In genomic region chr4:57783391-57783770, GRCm38 (mm10) we compare ENCODE assay signal across 8 mouse cellular contexts.
DNase-seq lines count a peak whose midpoint lies in the region; ATAC-seq and TF ChIP-seq lines count a peak whose summit lies in the region.

No protein-coding gene starts in this region.

- peaks cover 32% of the 10 kb centered on the region for H3K4me1 ChIP-seq in heart, embryonic 11.5 days (ENCODE audit: control insufficient read depth, insufficient read depth, low read length)
- H3K4me1 ChIP-seq in hindbrain, embryonic 16.5 days (ENCODE audit: control insufficient read depth, insufficient read depth, low read depth, low read length), result peaks cover 14% of the 10 kb centered on the region

- H3K36me3 ChIP-seq in heart, embryonic 11.5 days (ENCODE audit: control insufficient read depth, insufficient read depth, low read length), result no peaks in the 10 kb centered on the region
- no peaks in the 10 kb centered on the region for H3K36me3 ChIP-seq in hindbrain, embryonic 16.5 days (ENCODE audit: control insufficient read depth, insufficient read depth, low read length)
- no peaks in the 10 kb centered on the region for H3K36me3 ChIP-seq in myocyte (ENCODE audit: control insufficient read depth, insufficient read depth)

- no peaks in the 10 kb centered on the region for H3K27me3 ChIP-seq in heart, embryonic 11.5 days (ENCODE audit: control insufficient read depth, insufficient read depth, low read length)
- no peaks in the 10 kb centered on the region for H3K27me3 ChIP-seq in hindbrain, embryonic 16.5 days (replicated peaks; ENCODE audit: control insufficient read depth, insufficient read depth, low read length)
- no peaks in the 10 kb centered on the region for H3K27me3 ChIP-seq in myocyte (ENCODE audit: control insufficient read depth, insufficient read depth, insufficient read length)

- no peak for ATAC-seq in heart, embryonic 11.5 days (replicated peaks; ENCODE audit: insufficient number of reproducible peaks, low FRiP score, low TSS enrichment)
- no peak for ATAC-seq in hindbrain, embryonic 16.5 days
- ATAC-seq in activated CD4-positive, CD25-positive, alpha-beta regulatory T cell, adult 4 months, result no peak

- H3ac ChIP-seq in myocyte (ENCODE audit: control insufficient read depth, insufficient read length), result no peak overlapping the region

- no peak for DNase-seq in heart, postnatal 10 days
- peak; percentile 9 for DNase-seq in T-cell, adult 2 months (ENCODE audit: low spot score)
- DNase-seq in layer of hippocampus, adult 18-20 months (ENCODE audit: low spot score in 2 of 2), result no peak
- no peak for DNase-seq in layer of hippocampus, adult 9-10 months (ENCODE audit: low spot score)

- peaks cover 23% of the 10 kb centered on the region for H3K79me2 ChIP-seq in myocyte (ENCODE audit: control insufficient read depth, insufficient read depth)

- no peaks in the 10 kb centered on the region for H3K9me3 ChIP-seq in heart, embryonic 11.5 days (replicated peaks; ENCODE audit: control insufficient read depth, low read length)
- no peaks in the 10 kb centered on the region for H3K9me3 ChIP-seq in hindbrain, embryonic 16.5 days (ENCODE audit: control insufficient read depth, low read length)

- H3K4me3 ChIP-seq in heart, embryonic 11.5 days (ENCODE audit: low read depth, low read length), result peak overlapping the region; percentile 41
- H3K4me3 ChIP-seq in hindbrain, embryonic 16.5 days (ENCODE audit: low read length), result peak overlapping the region; percentile 54
- peak overlapping the region; percentile 27 for H3K4me3 ChIP-seq in myocyte

- intact Hi-C loops in heart, postnatal 10 days (cut with DNase I), result loop anchor here (2.0 kb wide), 3 partner anchors 13 to 97 kb away; no protein-coding TSS in a partner anchor

- 43% methylated on average over 9 of the region's 9 CpGs for WGBS in heart, embryonic 11.5 days (ENCODE audit: insufficient replicate concordance)
- 26% methylated on average over 9 of the region's 9 CpGs for WGBS in hindbrain, embryonic 16.5 days

- H3K27ac ChIP-seq in heart, embryonic 11.5 days (ENCODE audit: low read depth, low read length), result no peak overlapping the region
- no peak overlapping the region for H3K27ac ChIP-seq in hindbrain, embryonic 16.5 days (ENCODE audit: low read depth, low read length)

- TF ChIP-seq POLR2A in myocyte (IDR thresholded peaks at IDR 0.05; ENCODE audit: insufficient read length, low read depth), result no peak

- H3K4me2 ChIP-seq in heart, embryonic 11.5 days, result peak overlapping the region; percentile 66
- peak overlapping the region; percentile 89 for H3K4me2 ChIP-seq in hindbrain, embryonic 16.5 days (ENCODE audit: low read length)
- H3K4me2 ChIP-seq in myocyte (ENCODE audit: low read depth), result peak overlapping the region; percentile 80

- no peak overlapping the region for H3K9ac ChIP-seq in heart, embryonic 11.5 days (ENCODE audit: low read depth, low read length)
- peak overlapping the region; percentile 68 for H3K9ac ChIP-seq in hindbrain, embryonic 16.5 days (ENCODE audit: low read depth, low read length)

TF ChIP-seq in myocyte, 11 proteins besides CTCF, POLR2A, EP300 and RAD21:
- no peak for TF ChIP-seq MYOD1 (IDR thresholded peaks at IDR 0.05; ENCODE audit: control insufficient read depth in 1 of 3, insufficient read length in 2 of 3, low read depth in 2 of 3)
- TF ChIP-seq TCF12 (IDR thresholded peaks at IDR 0.05; ENCODE audit: insufficient read depth, poor library complexity, severe bottlenecking), result no peak
